Mouse (Mus musculus): Measurements from ENCODE around the gene Ano6. TPM values are rescaled to one million over a fixed set of nuclear protein-coding genes. Genes with fewer than 3 reads are reported as not detected.

The Ano6 gene
- polyA plus RNA-seq, 1 experiment from 2014 or later, result 29.7 TPM

DNA sequence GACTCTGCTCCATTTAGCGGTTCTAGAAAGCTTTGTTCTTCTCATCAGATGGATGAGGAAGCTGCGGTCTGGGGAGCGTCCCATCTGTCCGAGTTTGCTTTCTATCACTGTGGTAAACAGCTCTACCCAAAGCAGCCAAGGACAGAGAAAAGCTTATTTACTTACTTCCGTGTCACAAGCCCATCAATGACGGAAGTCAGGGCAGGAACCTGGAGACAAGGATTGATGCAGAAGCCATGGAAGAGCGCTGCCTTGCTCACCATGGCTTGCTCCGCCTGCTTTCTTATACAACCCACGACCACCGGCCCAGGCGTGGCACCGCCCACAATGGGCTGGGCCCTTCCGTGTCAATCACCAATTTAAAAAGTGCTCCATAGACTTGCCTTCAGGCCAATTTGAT is 18.3 kb upstream of the Ano6 start:
- H3K27me3 ChIP-seq (replicated peaks), result no peaks in the 10 kb centered on the region
- H3K9ac ChIP-seq, result no peak overlapping the region
- H3K4me2 ChIP-seq, result no peak overlapping the region
- no peaks in the 10 kb centered on the region for H3K9me3 ChIP-seq
- WGBS, result 57% methylated on average over 13 of the region's 13 CpGs
- ATAC-seq (replicated peaks), result no peak
- no peaks in the 10 kb centered on the region for H3K36me3 ChIP-seq (replicated peaks)
- no peak overlapping the region for H3K4me3 ChIP-seq
- no peak overlapping the region for H3K27ac ChIP-seq
- H3K4me1 ChIP-seq, result no peaks in the 10 kb centered on the region

DNA sequence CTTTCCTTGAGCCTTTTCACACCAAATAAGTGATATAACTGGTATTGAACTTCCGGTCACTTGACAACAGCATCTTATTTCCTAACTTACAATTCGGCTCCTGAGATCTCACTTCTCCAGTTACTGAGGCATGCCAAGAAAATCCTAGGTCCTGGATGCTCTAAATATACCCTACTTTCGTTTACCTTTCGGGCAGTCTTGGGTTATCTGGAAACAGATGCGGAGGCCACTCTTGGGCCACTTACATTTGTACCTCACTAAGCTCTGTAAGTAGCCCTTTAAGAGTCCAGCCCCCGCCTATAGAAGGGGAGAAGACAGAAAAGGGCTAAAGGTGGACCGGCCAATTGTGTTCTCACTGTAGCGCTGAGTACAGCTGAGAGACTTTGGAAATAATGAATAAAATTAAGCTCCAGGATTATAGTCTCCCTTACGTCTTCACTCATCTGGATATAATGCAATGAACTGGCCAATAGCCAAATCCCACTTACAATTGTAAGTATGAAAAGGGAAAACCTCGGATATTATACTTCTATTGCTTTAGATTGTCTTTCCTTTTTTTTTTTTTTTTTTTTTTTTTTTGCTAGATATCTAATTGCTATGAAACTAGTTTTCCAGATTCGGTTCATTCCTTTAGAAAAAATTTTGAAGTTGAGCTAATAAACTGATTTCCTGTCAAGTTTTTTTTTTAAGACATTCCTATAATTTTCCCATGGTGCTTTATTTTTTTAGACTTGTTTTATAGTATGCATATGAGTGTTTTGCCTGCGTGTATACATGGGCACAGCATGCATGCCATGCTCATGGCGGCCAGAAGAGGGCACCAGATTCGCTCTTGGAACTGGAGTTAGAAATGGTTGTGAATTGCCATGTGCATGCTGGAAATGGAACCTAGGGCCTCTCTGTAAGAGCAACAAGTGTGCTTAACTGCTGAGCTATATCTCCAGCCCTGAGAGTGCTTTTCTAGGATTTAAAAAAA is 17.5 kb upstream of the Ano6 start:
- Histone ChIP-seq H3K4me3 (no peak overlapping the region), H3K9ac (no peak overlapping the region), H3K36me3 (replicated peaks) (no peaks in the 10 kb centered on the region), H3K4me1 (no peaks in the 10 kb centered on the region), H3K27ac (no peak overlapping the region), H3K4me2 (no peak overlapping the region), H3K9me3 (no peaks in the 10 kb centered on the region), H3K27me3 (replicated peaks) (no peaks in the 10 kb centered on the region)
- no peak for ATAC-seq (replicated peaks)
- WGBS, result 50% methylated on average over 14 of the region's 14 CpGs

- Histone ChIP-seq H3K27me3 (replicated peaks) (no peaks in the 10 kb centered on the region), H3K4me1 (no peaks in the 10 kb centered on the region), H3K27ac (no peak overlapping the region), H3K36me3 (replicated peaks) (no peaks in the 10 kb centered on the region), H3K9ac (no peak overlapping the region), H3K4me2 (no peak overlapping the region), H3K9me3 (no peaks in the 10 kb centered on the region), H3K4me3 (no peak overlapping the region)
- 75% methylated on average over 6 of the region's 6 CpGs for WGBS
- ATAC-seq (replicated peaks), result no peak
Measured at GRCm38 (mm10) chr15:95774197-95774596, 16.4 kb upstream of the Ano6 start.

GRCm38 (mm10) chr15:95774674-95775414 is 15.8 kb upstream of the Ano6 start:
- no peaks in the 10 kb centered on the region for H3K27me3 ChIP-seq (replicated peaks)
- no peak overlapping the region for H3K27ac ChIP-seq
- no peaks in the 10 kb centered on the region for H3K4me1 ChIP-seq
- no peaks in the 10 kb centered on the region for H3K36me3 ChIP-seq (replicated peaks)
- no peak for ATAC-seq (replicated peaks)
- no peak overlapping the region for H3K4me3 ChIP-seq
- H3K4me2 ChIP-seq, result no peak overlapping the region
- WGBS, result 93% methylated on average over 9 of the region's 9 CpGs
- H3K9me3 ChIP-seq, result no peaks in the 10 kb centered on the region
- no peak overlapping the region for H3K9ac ChIP-seq

DNA sequence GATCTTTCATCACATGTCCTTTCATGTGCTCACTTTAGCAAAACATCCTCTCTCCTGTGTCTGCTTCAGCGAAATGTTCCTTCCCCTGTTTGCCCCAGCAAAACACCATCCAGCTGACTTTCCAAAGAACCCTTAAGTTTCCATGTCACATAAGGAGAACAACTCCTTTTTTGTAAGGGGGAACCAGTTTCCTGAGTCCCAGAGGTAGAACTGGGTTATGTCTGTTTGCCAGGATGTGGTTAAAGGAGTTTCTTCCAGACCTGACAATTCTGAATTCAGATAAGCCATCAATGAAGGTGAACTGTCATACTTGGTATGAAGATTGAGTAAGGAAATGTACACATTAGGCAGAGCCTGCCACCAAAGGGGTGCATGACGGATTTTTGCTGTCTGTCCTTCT is 12.9 kb upstream of the Ano6 start:
- H3K4me3 ChIP-seq, result no peak overlapping the region
- no peak overlapping the region for H3K4me2 ChIP-seq
- no peaks in the 10 kb centered on the region for H3K27me3 ChIP-seq (replicated peaks)
- H3K9me3 ChIP-seq, result no peaks in the 10 kb centered on the region
- H3K27ac ChIP-seq, result no peak overlapping the region
- no peaks in the 10 kb centered on the region for H3K4me1 ChIP-seq
- no peak overlapping the region for H3K9ac ChIP-seq
- no peak for ATAC-seq (replicated peaks)
- no peaks in the 10 kb centered on the region for H3K36me3 ChIP-seq (replicated peaks)
- WGBS, result 87% methylated on average over 2 of the region's 2 CpGs

- Histone ChIP-seq H3K27me3 (replicated peaks) (no peaks in the 10 kb centered on the region), H3K4me2 (no peak overlapping the region), H3K9me3 (no peaks in the 10 kb centered on the region), H3K4me3 (no peak overlapping the region), H3K27ac (no peak overlapping the region), H3K4me1 (no peaks in the 10 kb centered on the region), H3K36me3 (replicated peaks) (no peaks in the 10 kb centered on the region), H3K9ac (no peak overlapping the region)
- ATAC-seq (replicated peaks), result no peak
- 88% methylated on average over 4 of the region's 4 CpGs for WGBS
Measured at GRCm38 (mm10) chr15:95778710-95779109, 11.9 kb upstream of the Ano6 start.

DNA sequence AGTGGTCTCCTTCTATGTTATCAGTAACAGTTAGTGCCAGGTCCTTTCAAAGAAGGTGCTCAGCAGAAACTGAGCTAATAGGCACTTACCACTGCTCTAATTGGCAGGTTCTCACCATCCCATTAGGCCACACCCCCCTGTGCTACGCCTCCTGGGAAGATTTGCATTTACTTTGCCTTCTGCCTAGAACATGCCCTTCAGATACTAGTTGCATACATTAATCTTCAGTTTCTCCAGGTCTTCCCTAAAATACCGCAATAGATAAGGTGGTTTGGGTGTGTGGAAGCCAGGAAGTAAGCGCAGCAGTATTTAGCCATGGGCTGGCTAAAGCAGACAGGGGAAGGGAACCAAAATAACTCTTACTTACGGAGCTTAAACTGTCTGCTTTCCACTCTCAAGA is 4.0 kb upstream of the Ano6 start:
- H3K27ac ChIP-seq, result no peak overlapping the region
- H3K4me1 ChIP-seq, result peaks cover 11% of the 10 kb centered on the region
- no peak overlapping the region for H3K9ac ChIP-seq
- no peaks in the 10 kb centered on the region for H3K27me3 ChIP-seq (replicated peaks)
- no peaks in the 10 kb centered on the region for H3K36me3 ChIP-seq (replicated peaks)
- 86% methylated on average over 4 of the region's 4 CpGs for WGBS
- no peaks in the 10 kb centered on the region for H3K9me3 ChIP-seq
- no peak overlapping the region for H3K4me2 ChIP-seq
- no peak overlapping the region for H3K4me3 ChIP-seq
- no peak for ATAC-seq (replicated peaks)

DNA sequence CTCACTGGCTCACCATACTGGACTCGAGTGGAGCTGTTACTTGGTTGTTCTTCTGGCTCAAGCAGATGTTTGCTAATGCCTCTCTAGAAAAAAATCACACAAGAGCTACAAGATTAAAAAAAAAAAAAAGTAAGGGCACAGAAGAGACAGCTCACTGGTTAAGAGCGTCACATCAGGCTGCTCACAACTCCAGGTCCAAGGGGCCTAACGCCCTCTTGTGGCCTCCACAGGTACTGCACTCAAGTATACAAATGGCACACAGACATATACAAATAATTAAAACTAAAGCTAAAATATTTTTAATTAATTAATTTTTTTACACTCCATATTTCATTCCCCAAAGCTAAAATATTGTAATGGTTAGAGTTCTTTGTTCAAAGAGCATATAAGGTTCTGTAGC is 3.1 kb upstream of the Ano6 start:
- Histone ChIP-seq H3K4me1 (peaks cover 21% of the 10 kb centered on the region), H3K36me3 (replicated peaks) (no peaks in the 10 kb centered on the region), H3K9me3 (no peaks in the 10 kb centered on the region), H3K27ac (no peak overlapping the region), H3K4me3 (no peak overlapping the region), H3K4me2 (no peak overlapping the region), H3K9ac (no peak overlapping the region), H3K27me3 (replicated peaks) (no peaks in the 10 kb centered on the region)
- WGBS, result 56% methylated on average over 3 of the region's 3 CpGs
- ATAC-seq (replicated peaks), result no peak

DNA sequence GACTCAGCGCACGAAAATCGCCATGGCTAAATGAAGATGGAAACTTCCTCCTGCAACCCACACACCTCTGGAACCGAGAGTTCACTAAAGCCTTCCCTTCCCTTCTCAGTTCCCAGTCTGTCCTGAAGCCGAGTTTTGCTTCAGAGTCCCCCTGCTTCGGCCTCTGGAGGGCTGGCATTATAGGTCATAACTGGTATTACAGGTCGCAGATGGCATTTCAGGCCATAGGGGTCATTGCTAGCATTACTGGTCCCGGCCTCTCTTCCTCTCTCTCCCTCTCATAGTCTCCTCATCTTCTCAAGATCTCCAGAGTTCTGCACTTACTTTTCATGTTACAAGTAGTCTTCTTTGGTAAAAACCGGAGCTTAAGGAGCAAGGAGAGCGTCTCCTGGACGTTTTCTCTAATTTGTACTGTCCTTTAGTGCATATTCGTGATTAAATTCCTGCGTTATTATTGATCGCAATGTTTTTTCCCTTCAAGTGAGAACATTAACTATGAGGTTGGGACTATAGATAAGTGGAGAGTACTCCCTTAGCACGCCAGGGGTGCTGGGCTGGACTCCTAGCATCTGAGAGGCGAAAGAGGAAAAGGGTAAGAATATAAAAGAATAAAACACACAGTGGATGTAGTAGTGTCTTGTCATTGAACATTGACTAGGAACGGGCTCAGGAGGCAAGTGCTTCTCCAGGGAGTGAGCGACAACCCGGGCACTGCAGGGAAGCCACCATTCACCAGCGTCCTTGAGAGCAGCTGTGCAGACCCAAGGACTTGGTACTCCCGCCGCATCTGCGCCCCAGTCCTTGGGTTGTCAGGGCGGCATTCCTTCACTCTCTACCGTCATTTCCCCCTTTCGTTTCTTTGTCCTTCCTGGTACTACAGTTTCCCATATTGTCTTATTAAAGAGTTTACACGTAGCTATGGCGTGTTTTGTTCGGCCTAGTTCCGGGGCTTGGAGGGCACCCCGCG is 798 bp upstream of the Ano6 start:
- peak; percentile 73 for ATAC-seq (replicated peaks)
- 12% methylated on average over 32 of the region's 32 CpGs for WGBS
- H3K4me1 ChIP-seq, result peaks cover 36% of the 10 kb centered on the region
- peak overlapping the region; percentile 84 for H3K4me3 ChIP-seq
- peak overlapping the region; percentile 73 for H3K4me2 ChIP-seq
- H3K27ac ChIP-seq, result peak overlapping the region; percentile 88
- H3K36me3 ChIP-seq (replicated peaks), result no peaks in the 10 kb centered on the region
- H3K9ac ChIP-seq, result peak overlapping the region; percentile 93
- H3K9me3 ChIP-seq, result no peaks in the 10 kb centered on the region
- H3K27me3 ChIP-seq (replicated peaks), result no peaks in the 10 kb centered on the region

DNA sequence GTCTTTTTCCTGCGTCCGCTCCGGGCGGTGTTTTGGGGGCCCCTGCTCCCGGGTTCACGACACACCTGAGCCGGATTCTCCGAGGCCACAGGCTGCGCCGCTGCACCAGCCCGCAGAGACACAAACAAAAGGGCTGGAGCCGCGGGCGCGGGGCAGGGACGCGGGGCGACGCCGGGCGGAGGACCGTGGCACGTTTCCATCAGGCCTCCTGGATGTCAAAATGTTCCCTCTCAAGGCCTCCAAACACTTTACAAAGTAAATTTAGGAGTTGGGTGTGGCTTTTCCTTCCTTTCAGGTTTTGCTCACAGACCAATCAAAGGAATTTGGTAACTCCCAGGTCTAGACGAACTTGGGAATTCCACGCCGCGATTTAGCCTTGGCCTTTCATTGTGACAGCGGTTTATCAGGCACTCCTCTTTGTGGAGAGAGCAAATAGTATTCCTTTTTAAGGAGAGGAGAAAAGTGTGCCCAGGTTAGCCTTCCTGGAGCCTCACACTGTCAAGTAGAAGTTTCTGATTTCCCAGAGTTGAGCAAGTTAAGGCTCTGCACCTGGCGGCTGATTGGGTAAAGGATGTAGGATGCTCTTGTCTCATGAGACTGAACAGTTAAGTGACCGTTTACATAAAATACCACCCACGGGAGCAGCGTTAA is 623 bp downstream of the Ano6 start:
- peak overlapping the region; percentile 73 for H3K4me2 ChIP-seq
- ATAC-seq (replicated peaks), result peak; percentile 55
- H3K27ac ChIP-seq, result peak overlapping the region; percentile 88
- no peaks in the 10 kb centered on the region for H3K27me3 ChIP-seq (replicated peaks)
- no peaks in the 10 kb centered on the region for H3K9me3 ChIP-seq
- H3K4me1 ChIP-seq, result peaks cover 36% of the 10 kb centered on the region
- no peaks in the 10 kb centered on the region for H3K36me3 ChIP-seq (replicated peaks)
- 2% methylated on average over 24 of the region's 32 CpGs for WGBS
- H3K4me3 ChIP-seq, result peak overlapping the region; percentile 84
- H3K9ac ChIP-seq, result peak overlapping the region; percentile 93

DNA sequence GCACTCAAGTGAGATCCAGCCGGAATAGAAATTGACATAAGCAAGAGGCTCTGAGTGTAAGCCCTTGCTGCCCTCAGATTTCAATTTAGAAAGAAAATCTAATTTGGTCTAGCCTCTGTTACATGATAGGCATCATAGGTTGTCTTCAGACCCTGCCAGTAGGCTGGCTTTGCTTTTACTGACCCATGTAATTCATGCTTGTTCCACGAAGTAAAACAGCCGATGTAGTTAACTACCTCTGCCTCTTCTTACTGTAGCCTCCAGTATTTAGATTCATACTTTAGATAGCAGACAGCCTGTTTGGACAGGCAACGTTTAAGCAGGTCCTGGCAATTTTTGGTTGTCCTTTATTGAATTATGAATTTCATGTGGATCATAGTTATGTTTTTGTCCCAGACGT is 1.2 kb downstream of the Ano6 start:
- Histone ChIP-seq H3K4me1 (peaks cover 36% of the 10 kb centered on the region), H3K4me3 (peak overlapping the region; percentile 84), H3K27ac (no peak overlapping the region), H3K27me3 (replicated peaks) (no peaks in the 10 kb centered on the region), H3K9ac (no peak overlapping the region), H3K36me3 (replicated peaks) (no peaks in the 10 kb centered on the region), H3K4me2 (peak overlapping the region; percentile 73), H3K9me3 (no peaks in the 10 kb centered on the region)
- 64% methylated on average over 5 of the region's 5 CpGs for WGBS
- ATAC-seq (replicated peaks), result no peak

Data from midbrain, embryonic 15.5 days (tissue).